Mouse (Mus musculus) E14TG2a.4 (cell line): Measurements from ENCODE around the gene Ms4a8a.

Experiments used
- CTCF ChIP-seq: conservative IDR thresholded peaks from 2 replicates; pipeline ENCODE4 v1.5.1; 2014; ENCODE audit warnings: low read length
- POU5F1 ChIP-seq: IDR thresholded peaks from 2 replicates; pipeline ENCODE4 v1.6.1; 2014; ENCODE audit warnings: low read length, borderline replicate concordance

DNA sequence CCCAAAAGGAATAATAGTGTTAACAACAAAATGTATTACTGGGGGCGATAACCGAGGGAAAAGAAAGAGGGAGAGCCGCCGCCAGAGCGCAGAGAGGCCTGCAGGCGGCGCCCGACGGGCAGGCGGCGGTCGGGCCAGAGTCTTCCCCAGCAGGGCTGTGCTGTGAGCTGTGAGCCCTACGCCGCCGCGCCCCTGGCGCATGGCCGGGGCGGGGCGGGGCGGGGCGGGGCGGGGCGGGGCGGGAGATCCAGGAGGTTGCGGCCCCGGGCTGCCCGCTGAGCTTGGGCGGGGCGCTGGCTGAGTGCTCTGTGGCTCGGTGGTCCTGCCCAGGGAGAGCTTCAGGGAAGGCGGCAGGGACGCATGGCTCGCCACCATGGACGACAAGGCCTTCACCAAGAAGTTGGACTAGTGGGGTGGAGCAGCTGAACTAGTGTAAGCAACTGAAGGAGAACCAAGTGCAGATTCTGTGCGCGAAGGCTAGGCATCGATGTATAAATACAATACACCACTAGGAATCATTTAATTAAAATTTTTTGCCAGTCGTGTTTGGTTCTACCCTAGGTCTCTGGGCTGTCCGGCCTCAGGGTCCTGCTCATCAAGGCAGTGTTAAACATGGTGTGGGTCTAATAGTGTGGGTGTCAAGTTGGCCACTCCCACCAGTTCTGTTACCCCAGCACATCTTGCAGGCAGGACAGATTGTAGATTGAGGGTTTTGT lies 35.7 kb downstream of the Ms4a8a start:
- TF ChIP-seq CTCF (no peak; the same call in 1 of the 2 replicates), POU5F1 (no peak)
